Mouse (Mus musculus) adrenal gland, adult (tissue): ENCODE data around the gene Tas2r136.

Source experiments
- DNase-seq, 2 experiments: peaks; one replicate each; pipeline ENCODE4 v3.0.0; 2022 to 2023; ENCODE audit warnings: low spot score in 1 of 2; ENCODE audit not compliant: inconsistent age in 2 of 2

Tas2r136 gene

GRCm38 (mm10) chr6:132778062-132778461 lies at the start of gene Tas2r136:
TSS of gene Tas2r136 (minus strand) at chr6:132778162.
- no peak for DNase-seq

- no peak for DNase-seq
Measured at GRCm38 (mm10) chr6:132802518-132802917, 24.6 kb upstream of the Tas2r136 start, which contains the start of gene Tas2r117. TSS of gene Tas2r117 (plus strand) at chr6:132802818.

DNA sequence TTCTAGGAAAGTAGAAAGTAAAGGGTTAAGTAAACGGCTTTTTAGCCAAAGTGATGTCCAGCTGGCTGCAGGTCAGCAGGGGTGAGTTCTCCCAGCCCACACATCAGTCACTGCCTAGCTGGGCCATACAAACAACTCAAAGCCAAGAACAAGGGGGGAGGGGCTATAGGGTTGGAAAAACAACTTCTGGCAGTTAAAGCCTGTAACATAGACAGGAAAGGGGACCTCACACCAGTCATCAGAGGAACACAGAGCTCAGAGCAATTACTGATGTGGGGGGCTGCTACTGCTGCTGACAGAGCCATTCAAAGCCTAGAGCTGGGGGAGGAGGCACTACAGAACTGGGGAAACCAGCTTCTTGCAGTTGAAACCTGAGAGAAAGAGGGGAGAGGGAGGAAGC lies 17.4 kb upstream of the Tas2r136 start:
- no peak for DNase-seq

GRCm38 (mm10) chr6:132761831-132762230 lies 16.1 kb downstream of the Tas2r136 start, which contains the start of gene Tas2r102:
TSS of gene Tas2r102 (plus strand) at chr6:132762131.
- DNase-seq = no peak

DNA sequence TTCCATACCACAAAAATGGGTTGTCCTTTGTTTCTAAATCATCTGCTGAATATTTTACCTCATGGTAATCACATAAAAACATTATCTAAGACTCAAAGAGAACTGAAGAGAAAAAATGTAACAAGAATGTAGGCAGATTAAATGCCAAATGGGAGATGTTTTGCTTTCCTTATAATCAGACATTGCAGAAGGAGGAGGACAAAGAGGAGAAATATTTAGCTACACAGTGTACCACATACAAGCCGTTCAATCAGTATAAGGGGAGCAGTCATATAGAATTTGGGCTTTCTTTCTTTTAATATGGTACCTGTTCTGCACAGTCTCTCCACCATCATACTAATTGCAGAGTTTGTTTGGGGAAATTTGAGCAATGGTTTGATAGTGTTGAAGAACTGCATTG lies 23.5 kb downstream of the Tas2r136 start, which contains the start of gene Tas2r124:
Tas2r124 (plus strand) TSS at position 301 of the 400 bp plus-strand sequence.
- DNase-seq = no peak

- DNase-seq = peak; percentile 32 to 54
Measured at GRCm38 (mm10) chr6:132750206-132750605, 27.8 kb downstream of the Tas2r136 start.

- no peak for DNase-seq
Measured at GRCm38 (mm10) chr6:132737935-132738334, 40.0 kb downstream of the Tas2r136 start, which contains the start of gene Tas2r115. TSS of gene Tas2r115 (minus strand) at chr6:132738035.
